Mouse (Mus musculus): ENCODE measurements around the gene Ankrd39. TPM values are rescaled to one million over a fixed set of nuclear protein-coding genes. Genes with fewer than 3 reads are reported as not detected.

The Ankrd39 gene
- 19.4 and 23.1 TPM in 2 replicates for polyA plus RNA-seq (2015; fragmentation: Nextera tagmentation; extraction: Ambion mirVana)

DNA sequence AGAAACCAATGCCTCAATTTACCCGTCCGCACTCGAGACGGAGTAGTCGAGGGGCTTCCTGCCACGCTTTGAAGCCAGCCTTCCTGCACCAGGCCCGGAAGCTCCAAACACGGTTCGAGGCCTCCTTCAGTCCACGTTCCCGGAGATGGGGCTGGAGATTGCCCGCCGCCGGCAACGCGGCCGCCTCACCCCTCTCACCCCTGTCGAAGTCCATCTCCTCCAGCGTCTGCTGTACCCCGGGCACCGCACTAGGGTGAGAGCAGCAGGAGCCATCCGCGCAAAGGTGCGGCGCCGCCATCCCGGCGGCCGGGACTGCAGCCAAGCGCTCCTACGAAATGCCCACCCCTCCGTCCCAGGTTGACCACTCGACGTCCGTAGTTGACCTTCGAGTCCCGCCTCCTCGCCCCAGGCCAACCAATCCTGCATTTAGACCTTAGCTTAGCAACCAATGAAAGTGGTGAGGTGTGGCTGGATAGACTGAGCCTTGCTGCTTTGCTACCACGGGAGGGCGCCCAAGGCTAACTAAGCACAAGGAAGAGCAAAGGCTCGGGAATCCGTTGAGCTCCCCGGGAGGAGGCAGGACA is at the start of gene Ankrd39:
Ankrd39 (minus strand) TSS at position 558 of the 584 bp plus-strand sequence.
- no peaks in the 10 kb centered on the region for H3K4me1 ChIP-seq (ENCODE audit: insufficient read depth, low read depth, low read length)
- H3K9me3 ChIP-seq (ENCODE audit: low read length), result no peaks in the 10 kb centered on the region
- peak within 1 kb of the TSS; percentile 51 for H3K9ac ChIP-seq (replicated peaks; ENCODE audit: low read depth)
- no peak for TF ChIP-seq EP300 (IDR thresholded peaks at IDR 0.05)
- TF ChIP-seq CTCF (IDR thresholded peaks at IDR 0.05), result peak; percentile 100
- H3K27me3 ChIP-seq (replicated peaks; ENCODE audit: insufficient read depth, low read length), result no peaks in the 10 kb centered on the region
- H3K36me3 ChIP-seq (ENCODE audit: insufficient read depth, low read length), result peaks cover 28% of the 10 kb centered on the region
- ATAC-seq, result peak; percentile 98
- peak within 1 kb of the TSS; percentile 51; the same call in 1 of the 2 replicates for H3K27ac ChIP-seq (ENCODE audit: low read length)
- peak; percentile 100 for DNase-seq (ENCODE audit: low spot score)
- peak within 1 kb of the TSS; percentile 51 for H3K4me3 ChIP-seq (ENCODE audit: low read depth, low read length)
- 0% methylated on average over 43 of the region's 43 CpGs for WGBS
- H3K4me2 ChIP-seq (replicated peaks; ENCODE audit: low read depth, low read length), result peak within 1 kb of the TSS; percentile 74

DNA sequence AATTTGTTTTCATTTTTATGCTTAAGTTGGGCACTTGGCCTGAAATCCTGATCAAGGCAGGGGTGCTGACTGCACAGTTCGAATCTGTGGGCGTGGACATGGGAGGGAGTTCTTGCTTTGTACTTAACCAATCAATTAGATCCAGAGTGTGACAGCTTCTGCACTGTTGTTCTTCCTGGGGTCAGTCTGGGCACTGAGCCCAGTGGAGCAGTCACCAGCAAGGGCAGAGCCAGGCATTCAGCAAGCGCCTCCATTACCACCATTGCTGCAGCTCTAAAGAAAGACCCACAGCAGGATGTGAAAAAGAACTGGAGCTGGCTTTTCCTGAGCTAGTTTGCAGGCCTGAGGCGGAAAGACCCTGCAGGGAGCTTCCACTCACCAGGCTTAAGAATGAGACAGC is 48.9 kb upstream of the Ankrd39 start:
- Histone ChIP-seq H3K9me3 (ENCODE audit: low read length) (no peaks in the 10 kb centered on the region), H3K4me3 (ENCODE audit: low read depth, low read length) (no peak overlapping the region), H3K27ac (ENCODE audit: low read length) (peak overlapping the region; percentile 71), H3K27me3 (replicated peaks; ENCODE audit: insufficient read depth, low read length) (no peaks in the 10 kb centered on the region), H3K9ac (replicated peaks; ENCODE audit: low read depth) (no peak overlapping the region), H3K4me1 (ENCODE audit: insufficient read depth, low read depth, low read length) (peaks cover 3% of the 10 kb centered on the region; the same call in 1 of the 2 replicates), H3K4me2 (replicated peaks; ENCODE audit: low read depth, low read length) (no peak overlapping the region), H3K36me3 (ENCODE audit: insufficient read depth, low read length) (no peaks in the 10 kb centered on the region)
- ATAC-seq, result peak; percentile 87
- peak; percentile 91 for DNase-seq (ENCODE audit: low spot score)
- TF ChIP-seq EP300 (IDR thresholded peaks at IDR 0.05) (0 out of 2 replicates have a peak, but pooled peaks have one; percentile 4), CTCF (IDR thresholded peaks at IDR 0.05) (no peak)
- 24% methylated on average over 4 of the region's 4 CpGs for WGBS

DNA sequence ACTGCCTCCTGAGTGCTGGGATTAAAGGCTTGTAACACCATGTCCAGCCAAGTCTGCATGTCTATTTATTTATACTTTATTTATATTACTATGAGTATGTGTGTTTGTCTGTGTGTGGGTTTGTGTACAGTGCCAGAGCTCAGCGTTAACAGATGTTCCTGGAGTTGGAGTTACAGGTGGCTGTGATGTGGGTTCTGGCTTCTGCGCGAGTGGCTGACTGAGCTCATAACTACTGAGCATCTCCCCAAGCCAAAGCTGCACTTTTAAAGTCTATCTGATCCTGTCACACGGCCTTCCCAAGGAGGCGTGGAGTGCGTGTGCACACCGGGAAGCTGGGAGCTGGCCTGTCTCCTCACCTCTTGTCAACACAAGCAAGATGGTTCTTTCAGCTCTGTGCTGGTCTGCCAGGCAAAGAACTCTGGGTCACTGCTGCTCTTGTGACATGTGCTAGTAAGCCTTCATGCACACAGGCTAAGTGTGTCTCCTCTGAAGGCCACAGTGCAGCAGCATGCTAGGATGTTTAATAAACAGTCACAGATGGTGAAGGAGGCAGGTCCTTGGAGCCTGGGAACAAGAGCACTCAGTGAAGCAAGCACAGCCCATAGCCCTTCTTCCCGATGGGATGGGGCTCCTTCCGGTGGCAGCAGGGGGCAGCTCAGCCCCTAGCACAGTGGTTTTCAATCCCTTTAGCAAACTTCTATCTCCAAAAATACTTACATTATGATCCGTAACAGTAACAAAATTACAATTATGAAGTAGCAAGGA is 48.1 kb upstream of the Ankrd39 start:
- Histone ChIP-seq H3K27ac (ENCODE audit: low read length) (peak overlapping the region; percentile 71; the same call in 1 of the 2 replicates), H3K4me2 (replicated peaks; ENCODE audit: low read depth, low read length) (no peak overlapping the region), H3K9ac (replicated peaks; ENCODE audit: low read depth) (no peak overlapping the region), H3K4me3 (ENCODE audit: low read depth, low read length) (no peak overlapping the region), H3K36me3 (ENCODE audit: insufficient read depth, low read length) (no peaks in the 10 kb centered on the region), H3K4me1 (ENCODE audit: insufficient read depth, low read depth, low read length) (peaks cover 3% of the 10 kb centered on the region; the same call in 1 of the 2 replicates), H3K27me3 (replicated peaks; ENCODE audit: insufficient read depth, low read length) (no peaks in the 10 kb centered on the region), H3K9me3 (ENCODE audit: low read length) (no peaks in the 10 kb centered on the region)
- no peak for TF ChIP-seq EP300 (IDR thresholded peaks at IDR 0.05)
- TF ChIP-seq CTCF (IDR thresholded peaks at IDR 0.05), result peak; percentile 36
- ATAC-seq (peak; percentile 75), DNase-seq (ENCODE audit: low spot score) (peak; percentile 66)
- 37% methylated on average over 10 of the region's 10 CpGs for WGBS

DNA sequence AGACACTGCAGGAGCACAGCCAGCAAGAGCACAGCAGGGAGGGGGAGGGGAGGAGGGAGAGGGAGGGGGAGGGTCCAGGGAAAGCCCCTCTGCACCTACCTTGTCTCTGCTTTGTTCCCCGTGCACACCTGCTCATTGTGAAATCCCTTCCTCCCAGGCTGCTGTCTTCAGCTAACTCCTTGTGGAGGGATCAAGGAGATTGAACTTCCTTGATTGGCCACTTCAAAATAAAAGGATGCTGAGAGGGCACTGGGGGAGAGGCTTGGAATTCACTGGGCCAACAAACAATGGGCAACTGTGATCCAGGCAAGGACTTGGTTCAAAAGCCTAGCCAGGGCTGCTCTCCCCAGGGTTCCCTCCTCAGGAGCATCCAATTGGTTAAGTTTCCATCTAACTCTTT is 45.9 kb upstream of the Ankrd39 start:
- Histone ChIP-seq H3K9ac (replicated peaks; ENCODE audit: low read depth) (no peak overlapping the region), H3K27me3 (replicated peaks; ENCODE audit: insufficient read depth, low read length) (no peaks in the 10 kb centered on the region), H3K9me3 (ENCODE audit: low read length) (no peaks in the 10 kb centered on the region), H3K4me2 (replicated peaks; ENCODE audit: low read depth, low read length) (no peak overlapping the region), H3K4me3 (ENCODE audit: low read depth, low read length) (no peak overlapping the region), H3K4me1 (ENCODE audit: insufficient read depth, low read depth, low read length) (peaks cover 26% of the 10 kb centered on the region), H3K27ac (ENCODE audit: low read length) (no peak overlapping the region), H3K36me3 (ENCODE audit: insufficient read depth, low read length) (no peaks in the 10 kb centered on the region)
- peak; percentile 70 for DNase-seq (ENCODE audit: low spot score)
- TF ChIP-seq EP300 (IDR thresholded peaks at IDR 0.05) (no peak), CTCF (IDR thresholded peaks at IDR 0.05) (no peak)
- WGBS, result 18% methylated on average over 1 of the region's 1 CpGs
- ATAC-seq, result peak; percentile 16

DNA sequence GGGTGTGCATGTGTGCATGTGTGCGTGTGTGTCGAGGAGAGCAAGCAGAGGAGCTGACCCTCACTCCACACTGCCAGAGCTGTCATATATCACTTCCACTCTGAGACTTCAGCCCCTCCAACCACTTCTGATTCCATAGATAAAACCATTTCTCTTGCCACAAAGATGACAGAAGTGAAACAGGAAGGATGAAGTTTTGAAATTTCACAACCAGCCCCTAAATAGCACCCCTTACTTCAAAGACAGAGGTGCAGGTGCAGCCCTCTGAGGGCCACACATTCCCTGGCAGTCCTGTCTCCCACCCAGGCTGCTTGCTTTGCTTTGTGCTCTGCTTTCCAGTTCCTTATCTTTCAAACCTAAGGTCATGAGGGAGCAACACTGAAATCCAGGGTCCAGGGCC is 44.2 kb upstream of the Ankrd39 start:
- DNase-seq (ENCODE audit: low spot score) (no peak), ATAC-seq (no peak)
- peaks cover 26% of the 10 kb centered on the region for H3K4me1 ChIP-seq (ENCODE audit: insufficient read depth, low read depth, low read length)
- no peak overlapping the region for H3K27ac ChIP-seq (ENCODE audit: low read length)
- no peaks in the 10 kb centered on the region for H3K27me3 ChIP-seq (replicated peaks; ENCODE audit: insufficient read depth, low read length)
- TF ChIP-seq CTCF (IDR thresholded peaks at IDR 0.05) (no peak), EP300 (IDR thresholded peaks at IDR 0.05) (no peak)
- H3K4me2 ChIP-seq (replicated peaks; ENCODE audit: low read depth, low read length), result no peak overlapping the region
- H3K9ac ChIP-seq (replicated peaks; ENCODE audit: low read depth), result no peak overlapping the region
- no peaks in the 10 kb centered on the region for H3K36me3 ChIP-seq (ENCODE audit: insufficient read depth, low read length)
- WGBS, result 57% methylated on average over 2 of the region's 2 CpGs
- no peaks in the 10 kb centered on the region for H3K9me3 ChIP-seq (ENCODE audit: low read length)
- H3K4me3 ChIP-seq (ENCODE audit: low read depth, low read length), result no peak overlapping the region

DNA sequence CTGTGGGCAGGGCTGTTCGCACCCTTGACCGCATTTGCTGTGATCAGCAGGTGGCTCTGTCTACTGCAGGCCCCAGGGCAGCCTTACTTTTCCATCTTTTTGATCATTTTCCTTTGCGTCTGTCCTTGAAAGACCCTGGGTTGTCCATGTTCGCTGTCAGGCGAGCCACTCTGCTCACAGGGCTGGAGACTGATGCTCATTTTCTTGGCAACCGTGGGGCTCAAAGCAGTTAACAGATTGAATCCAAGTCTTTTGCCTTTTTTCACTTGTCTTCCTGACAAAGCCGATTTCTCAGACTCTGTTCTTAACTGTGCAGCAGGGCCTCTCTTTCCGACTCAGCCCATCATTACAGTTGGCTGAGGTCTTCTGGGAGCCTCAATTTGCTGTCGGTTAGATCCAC is 43.4 kb upstream of the Ankrd39 start:
- DNase-seq (ENCODE audit: low spot score) (no peak), ATAC-seq (no peak)
- H3K9me3 ChIP-seq (ENCODE audit: low read length), result no peaks in the 10 kb centered on the region
- H3K27ac ChIP-seq (ENCODE audit: low read length), result no peak overlapping the region
- no peak for TF ChIP-seq CTCF (IDR thresholded peaks at IDR 0.05)
- TF ChIP-seq EP300 (IDR thresholded peaks at IDR 0.05), result no peak
- H3K9ac ChIP-seq (replicated peaks; ENCODE audit: low read depth), result no peak overlapping the region
- peaks cover 23% of the 10 kb centered on the region for H3K4me1 ChIP-seq (ENCODE audit: insufficient read depth, low read depth, low read length)
- H3K4me3 ChIP-seq (ENCODE audit: low read depth, low read length), result no peak overlapping the region
- no peaks in the 10 kb centered on the region for H3K36me3 ChIP-seq (ENCODE audit: insufficient read depth, low read length)
- WGBS, result 75% methylated on average over 9 of the region's 9 CpGs
- H3K4me2 ChIP-seq (replicated peaks; ENCODE audit: low read depth, low read length), result no peak overlapping the region
- H3K27me3 ChIP-seq (replicated peaks; ENCODE audit: insufficient read depth, low read length), result no peaks in the 10 kb centered on the region
